Mouse (Mus musculus): ENCODE results near the gene Id1. TPM values are rescaled to one million over a fixed set of nuclear protein-coding genes. Genes with fewer than 3 reads are reported as not detected.
A peak's percentile ranks its signal among the peaks of the same experiment; 100 is the strongest.

The Id1 gene
- total RNA-seq (2021), result 10 to 100 TPM; 22.4 to 24.2 TPM
- long read RNA-seq, experiment 1, partial matches to known transcripts, result 0 of 4 reads
- long read RNA-seq, experiment 1, other reads (novel, unspliced or antisense), result 0 of 4 reads
- long read RNA-seq, experiment 2, transcript Id1-201 (2 exons, 934 nt), result major isoform, 7 of 8 reads
- long read RNA-seq, experiment 2, partial matches to known transcripts, result 0 of 8 reads
- long read RNA-seq, experiment 2, other reads (novel, unspliced or antisense), result 0 of 8 reads

- Histone ChIP-seq H3K27ac (peak within 1 kb of the TSS; percentile 82), H3K4me3 (peak within 1 kb of the TSS; percentile 42)
- no peak for TF ChIP-seq CTCF (IDR thresholded peaks at IDR 0.05)
- intact Hi-C loops (cut with DNase I), result no loop called here
- DNase-seq (ENCODE audit: extremely low spot score in 1 of 2, low spot score in 2 of 2), result peak; percentile 39 to 63
These were observed at the start of gene Id1 for GRCm38 (mm10) chr2:152736090-152736601. TSS of gene Id1 (plus strand) at chr2:152736251.

GRCm38 (mm10) chr2:152686399-152686798 is 49.7 kb upstream of the Id1 start:
- Histone ChIP-seq H3K4me3 (peak overlapping the region; percentile 40), H3K27ac (peak overlapping the region; percentile 79; the same call in 1 of the 2 replicates)
- intact Hi-C loops (cut with DNase I), result no loop called here
- no peak for TF ChIP-seq CTCF (IDR thresholded peaks at IDR 0.05)
- DNase-seq (ENCODE audit: extremely low spot score in 1 of 2, low spot score in 2 of 2), result no peak

- no peak for TF ChIP-seq CTCF (IDR thresholded peaks at IDR 0.05)
- intact Hi-C loops (cut with DNase I), result no loop called here
- peak within 1 kb of the TSS; percentile 79 for H3K27ac ChIP-seq
These were observed 49.2 kb upstream of the Id1 start, which contains the start of gene Mcts2 for GRCm38 (mm10) chr2:152686806-152687267. TSS of gene Mcts2 (plus strand) at chr2:152687035.

GRCm38 (mm10) chr2:152691564-152692217 is 44.4 kb upstream of the Id1 start:
- peak; percentile 38 for TF ChIP-seq CTCF (IDR thresholded peaks at IDR 0.05)
- intact Hi-C loops (cut with DNase I), result no loop called here
- DNase-seq (ENCODE audit: extremely low spot score in 1 of 2, low spot score in 2 of 2), result no peak
- no peak overlapping the region for H3K4me3 ChIP-seq
- H3K27ac ChIP-seq, result no peak overlapping the region

More at GRCm38 (mm10) chr2:152686806-152687267, 49.2 kb upstream of the Id1 start, which contains the start of gene Mcts2:
- peak; percentile 90 to 91 for DNase-seq (ENCODE audit: extremely low spot score in 1 of 2, low spot score in 2 of 2)
- H3K4me3 ChIP-seq, result peak within 1 kb of the TSS; percentile 45

GRCm38 (mm10) chr2:152693233-152693632 is 42.8 kb upstream of the Id1 start:
- intact Hi-C loops (cut with DNase I), result no loop called here
- TF ChIP-seq CTCF (IDR thresholded peaks at IDR 0.05), result peak; percentile 96
- DNase-seq (ENCODE audit: extremely low spot score in 1 of 2, low spot score in 2 of 2), result peak; percentile 72 to 73
- Histone ChIP-seq H3K27ac (peak overlapping the region; percentile 71), H3K4me3 (peak overlapping the region; percentile 28)

GRCm38 (mm10) chr2:152693735-152694134 is 42.3 kb upstream of the Id1 start:
- intact Hi-C loops (cut with DNase I), result no loop called here
- TF ChIP-seq CTCF (IDR thresholded peaks at IDR 0.05), result no peak
- DNase-seq (ENCODE audit: extremely low spot score in 1 of 2, low spot score in 2 of 2), result no peak
- Histone ChIP-seq H3K27ac (peak overlapping the region; percentile 71), H3K4me3 (peak overlapping the region; percentile 28)

GRCm38 (mm10) chr2:152694708-152695107 is 41.3 kb upstream of the Id1 start:
- intact Hi-C loops (cut with DNase I), result no loop called here
- Histone ChIP-seq H3K4me3 (no peak overlapping the region), H3K27ac (no peak overlapping the region)
- TF ChIP-seq CTCF (IDR thresholded peaks at IDR 0.05), result no peak
- no peak for DNase-seq (ENCODE audit: extremely low spot score in 1 of 2, low spot score in 2 of 2)

GRCm38 (mm10) chr2:152696016-152696415 is 40.0 kb upstream of the Id1 start:
- no peak for DNase-seq (ENCODE audit: extremely low spot score in 1 of 2, low spot score in 2 of 2)
- intact Hi-C loops (cut with DNase I), result loop anchor here (1.0 to 2.0 kb wide), 2 partner anchors 39 to 135 kb away; partner anchors contain the start of gene Bcl2l1
- Histone ChIP-seq H3K27ac (peak overlapping the region; percentile 70; the same call in 1 of the 2 replicates), H3K4me3 (no peak overlapping the region)
- TF ChIP-seq CTCF (IDR thresholded peaks at IDR 0.05), result no peak

GRCm38 (mm10) chr2:152696476-152697164 is 39.4 kb upstream of the Id1 start:
- Histone ChIP-seq H3K27ac (peak overlapping the region; percentile 70), H3K4me3 (no peak overlapping the region)
- intact Hi-C loops (cut with DNase I), result loop anchor here (1.0 to 2.0 kb wide), 3 partner anchors 38 to 135 kb away; partner anchors contain the start of gene Bcl2l1
- TF ChIP-seq CTCF (IDR thresholded peaks at IDR 0.05), result peak; percentile 100
- DNase-seq (ENCODE audit: extremely low spot score in 1 of 2, low spot score in 2 of 2), result peak; percentile 90 to 93

- Histone ChIP-seq H3K4me3 (no peak overlapping the region), H3K27ac (no peak overlapping the region)
- no peak for TF ChIP-seq CTCF (IDR thresholded peaks at IDR 0.05)
- DNase-seq (ENCODE audit: extremely low spot score in 1 of 2, low spot score in 2 of 2), result no peak
- intact Hi-C loops (cut with DNase I), result no loop called here
These were observed 35.9 kb upstream of the Id1 start for GRCm38 (mm10) chr2:152700138-152700537.

GRCm38 (mm10) chr2:152700725-152701124 is 35.3 kb upstream of the Id1 start:
- DNase-seq (ENCODE audit: extremely low spot score in 1 of 2, low spot score in 2 of 2), result no peak
- intact Hi-C loops (cut with DNase I), result no loop called here
- Histone ChIP-seq H3K27ac (no peak overlapping the region), H3K4me3 (no peak overlapping the region)
- TF ChIP-seq CTCF (IDR thresholded peaks at IDR 0.05), result no peak

All from left cerebral cortex, adult 2 months (tissue).